20 mouse cellular contexts compared by ENCODE assay signal in the genomic region with DNA sequence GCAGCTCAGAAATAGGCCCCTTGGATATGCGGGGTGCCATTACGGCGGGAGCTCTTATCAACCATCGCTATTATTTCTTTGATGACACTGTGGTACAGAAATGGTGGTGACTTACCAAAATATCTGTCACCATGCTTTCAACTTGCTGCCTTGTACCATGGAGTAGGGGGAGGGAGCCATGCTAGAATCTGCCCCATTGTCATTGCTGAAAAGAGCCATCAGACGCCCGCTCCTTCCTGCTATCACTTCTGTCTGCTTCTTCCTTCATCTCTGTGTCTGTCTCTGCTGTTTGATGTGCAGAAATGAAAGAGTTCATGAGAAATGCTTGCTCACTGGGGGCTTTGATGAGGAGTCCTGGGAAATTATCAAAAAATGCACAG.
DNase-seq lines count a peak whose midpoint lies in the region; ATAC-seq and TF ChIP-seq lines count a peak whose summit lies in the region.
"Had no signal": no experiment of that assay in that cellular context is flagged by ENCODE, and none has a peak within 500 bp of the region (broad histone marks: within the 10 kb centered on the region; RNA-seq: fewer than 3 reads in every experiment).

No protein-coding gene starts in this region.

- TF ChIP-seq POLR2A in brain, embryonic 14.5 days (IDR thresholded peaks at IDR 0.05; ENCODE audit: borderline replicate concordance, extremely low read depth, insufficient read depth, insufficient read length, poor library complexity, severe bottlenecking), result no peak

- no peak overlapping the region for H3K4me3 ChIP-seq in heart, embryonic 11.5 days (ENCODE audit: low read depth, low read length)
- H3K4me3 ChIP-seq in midbrain, embryonic 15.5 days, result no peak overlapping the region
- no peak overlapping the region for H3K4me3 ChIP-seq in midbrain, embryonic 13.5 days (replicated peaks)
- H3K4me3 ChIP-seq in embryonic facial prominence, embryonic 15.5 days (replicated peaks), result no peak overlapping the region
- H3K4me3 ChIP-seq: erythroblast, embryonic 14.5 days; forebrain, embryonic 10.5 days; forebrain, embryonic 12.5 days had no signal

- no peaks in the 10 kb centered on the region for H3K36me3 ChIP-seq in heart, embryonic 11.5 days (ENCODE audit: control insufficient read depth, insufficient read depth, low read length)
- no peaks in the 10 kb centered on the region for H3K36me3 ChIP-seq in midbrain, embryonic 15.5 days (replicated peaks)
- H3K36me3 ChIP-seq in midbrain, embryonic 13.5 days, result no peaks in the 10 kb centered on the region
- H3K36me3 ChIP-seq in embryonic facial prominence, embryonic 15.5 days, result no peaks in the 10 kb centered on the region
- H3K36me3 ChIP-seq: forebrain, embryonic 10.5 days; forebrain, embryonic 12.5 days had no signal

- H3K27ac ChIP-seq in heart, embryonic 11.5 days (ENCODE audit: low read depth, low read length), result no peak overlapping the region
- H3K27ac ChIP-seq in midbrain, embryonic 15.5 days, result no peak overlapping the region
- no peak overlapping the region for H3K27ac ChIP-seq in midbrain, embryonic 13.5 days
- peak overlapping the region; percentile 22; the same call in 1 of the 2 replicates for H3K27ac ChIP-seq in embryonic facial prominence, embryonic 15.5 days (replicated peaks)
- H3K27ac ChIP-seq: forebrain, embryonic 10.5 days; forebrain, embryonic 12.5 days had no signal

- TF ChIP-seq CTCF in brain, embryonic 14.5 days (IDR thresholded peaks at IDR 0.05; ENCODE audit: borderline replicate concordance, extremely low read depth, insufficient read depth, insufficient read length), result no peak

- no peaks in the 10 kb centered on the region for H3K27me3 ChIP-seq in heart, embryonic 11.5 days (ENCODE audit: control insufficient read depth, insufficient read depth, low read length)
- no peaks in the 10 kb centered on the region for H3K27me3 ChIP-seq in midbrain, embryonic 15.5 days (replicated peaks)
- H3K27me3 ChIP-seq in midbrain, embryonic 13.5 days, result no peaks in the 10 kb centered on the region
- no peaks in the 10 kb centered on the region for H3K27me3 ChIP-seq in embryonic facial prominence, embryonic 15.5 days
- H3K27me3 ChIP-seq: forebrain, embryonic 12.5 days had no signal

- H3K9ac ChIP-seq in heart, embryonic 11.5 days (ENCODE audit: low read depth, low read length), result no peak overlapping the region
- H3K9ac ChIP-seq in midbrain, embryonic 15.5 days, result no peak overlapping the region
- no peak overlapping the region for H3K9ac ChIP-seq in midbrain, embryonic 13.5 days (replicated peaks)
- H3K9ac ChIP-seq in embryonic facial prominence, embryonic 15.5 days, result no peak overlapping the region
- H3K9ac ChIP-seq: forebrain, embryonic 12.5 days had no signal

- DNase-seq in heart, adult 11 months, result peak; percentile 66
- DNase-seq in brain, embryonic 14.5 days (ENCODE audit: low read depth), result peak; percentile 53
- no peak for DNase-seq in testis, postnatal 14 days (ENCODE audit: low spot score)
- DNase-seq: adrenal gland, adult 2 months; adrenal gland, postnatal 10 days; adrenal gland, postnatal 25 days; cerebellum, adult 11-12 months; cerebellum, adult 2 months; cerebellum, adult 9-10 months; cerebellum, postnatal 10 days; cerebellum, postnatal 25 days had no signal

- WGBS in heart, embryonic 11.5 days (ENCODE audit: insufficient replicate concordance), result 85% methylated on average over 6 of the region's 6 CpGs
- WGBS in midbrain, embryonic 15.5 days, result 82% methylated on average over 6 of the region's 6 CpGs
- 82% methylated on average over 6 of the region's 6 CpGs for WGBS in midbrain, embryonic 13.5 days
- WGBS in embryonic facial prominence, embryonic 15.5 days, result 76% methylated on average over 6 of the region's 6 CpGs

- no peaks in the 10 kb centered on the region for H3K4me1 ChIP-seq in heart, embryonic 11.5 days (ENCODE audit: control insufficient read depth, insufficient read depth, low read length)
- H3K4me1 ChIP-seq in midbrain, embryonic 15.5 days, result no peaks in the 10 kb centered on the region
- H3K4me1 ChIP-seq in midbrain, embryonic 13.5 days (replicated peaks), result no peaks in the 10 kb centered on the region
- H3K4me1 ChIP-seq in embryonic facial prominence, embryonic 15.5 days, result peaks cover 19% of the 10 kb centered on the region
- H3K4me1 ChIP-seq: forebrain, embryonic 12.5 days had no signal

- H3K9me3 ChIP-seq in heart, embryonic 11.5 days (replicated peaks; ENCODE audit: control insufficient read depth, low read length), result no peaks in the 10 kb centered on the region
- no peaks in the 10 kb centered on the region for H3K9me3 ChIP-seq in midbrain, embryonic 15.5 days
- H3K9me3 ChIP-seq in midbrain, embryonic 13.5 days, result no peaks in the 10 kb centered on the region
- H3K9me3 ChIP-seq in embryonic facial prominence, embryonic 15.5 days (replicated peaks), result no peaks in the 10 kb centered on the region
- H3K9me3 ChIP-seq: forebrain, embryonic 10.5 days; forebrain, embryonic 12.5 days had no signal

- no peak overlapping the region for H3K4me2 ChIP-seq in heart, embryonic 11.5 days
- H3K4me2 ChIP-seq in midbrain, embryonic 15.5 days, result no peak overlapping the region
- H3K4me2 ChIP-seq in midbrain, embryonic 13.5 days (replicated peaks), result no peak overlapping the region
- H3K4me2 ChIP-seq in embryonic facial prominence, embryonic 15.5 days (replicated peaks), result no peak overlapping the region
- H3K4me2 ChIP-seq: forebrain, embryonic 12.5 days had no signal

- no peak for ATAC-seq in heart, embryonic 11.5 days (replicated peaks; ENCODE audit: insufficient number of reproducible peaks, low FRiP score, low TSS enrichment)
- peak; percentile 71 for ATAC-seq in midbrain, embryonic 15.5 days (replicated peaks)
- no peak for ATAC-seq in midbrain, embryonic 13.5 days
- no peak for ATAC-seq in embryonic facial prominence, embryonic 15.5 days (ENCODE audit: insufficient number of reproducible peaks, low FRiP score, low TSS enrichment, low read depth)
- ATAC-seq: forebrain, embryonic 14.5 days; forebrain, embryonic 16.5 days had no signal
